Mouse (Mus musculus) stomach, embryonic 14.5 days (tissue): ENCODE data around the gene Tcf7l2. TPM values are rescaled to one million over a fixed set of nuclear protein-coding genes. Genes with fewer than 3 reads are reported as not detected.

Source experiments
- ATAC-seq: fragments of 200-750 bp; cut with Nextera tagmentation; 2 replicates; pipeline ENCODE4 v1.8.0; 2017; ENCODE audit warnings: low read depth, moderate TSS enrichment; ENCODE audit not compliant: insufficient number of reproducible peaks, insufficient read depth, low FRiP score
- H3K27ac ChIP-seq: fragments of 300-500 bp; sonication (generic); 2 replicates; pipeline ENCODE4 v1.5.1; 2014; ENCODE audit warnings: mild to moderate bottlenecking, low read length, moderate library complexity, mixed read lengths
- H3K27me3 ChIP-seq: fragments of 300-500 bp; sonication (generic); 2 replicates; pipeline ENCODE4 v1.6.1; 2014; ENCODE audit warnings: low read length, control low read depth, mixed read lengths; ENCODE audit not compliant: control insufficient read depth, insufficient read depth
- H3K36me3 ChIP-seq: fragments of 300-500 bp; sonication (generic); 2 replicates; pipeline ENCODE4 v1.6.1; 2014; ENCODE audit warnings: mild to moderate bottlenecking, control low read depth, low read length, moderate library complexity, mixed read lengths; ENCODE audit not compliant: control insufficient read depth, insufficient read depth
- H3K4me1 ChIP-seq: fragments of 300-500 bp; sonication (generic); 2 replicates; pipeline ENCODE4 v1.6.1; 2014; ENCODE audit warnings: low read length, control low read depth, mixed read lengths; ENCODE audit not compliant: control insufficient read depth, insufficient read depth
- H3K4me2 ChIP-seq: fragments of 300-500 bp; sonication (generic); replicated peaks from 2 replicates; pipeline ENCODE4 v1.6.1; 2014; ENCODE audit warnings: low read depth, low read length, control low read depth
- H3K4me3 ChIP-seq: fragments of 300-500 bp; sonication (generic); 2 replicates; pipeline ENCODE4 v1.5.1; 2014; ENCODE audit warnings: low read depth, low read length, control low read depth
- H3K9ac ChIP-seq: fragments of 300-500 bp; sonication (generic); replicated peaks from 2 replicates; pipeline ENCODE4 v1.6.1; 2014; ENCODE audit warnings: low read depth, mild to moderate bottlenecking, control low read depth, low read length, moderate library complexity, mixed read lengths
- H3K9me3 ChIP-seq: fragments of 300-500 bp; sonication (generic); 2 replicates; pipeline ENCODE4 v1.6.1; 2016; ENCODE audit warnings: low read depth, low read length, control low read depth; ENCODE audit not compliant: control insufficient read depth
- WGBS: fragments of 180-500 bp; shearing (Covaris S2); extraction: QIAGEN DNeasy Blood & Tissue Kit; methylation state at CpG from one replicate; pipeline ENCODE4 v1.1.7; 2014; 5-methylcytosine and 5-hydroxymethylcytosine counted together
- polyA plus RNA-seq: library from polyadenylated mRNA; unstranded; fragments of >200 nt; fragmentation: Nextera tagmentation; extraction: Ambion mirVana; gene quantifications from 2 replicates; pipeline ENCODE4 v1.2.1, GENCODE M21; 2014

The Tcf7l2 gene
- polyA plus RNA-seq, 1 experiment from 2014 or later: 151 TPM

DNA sequence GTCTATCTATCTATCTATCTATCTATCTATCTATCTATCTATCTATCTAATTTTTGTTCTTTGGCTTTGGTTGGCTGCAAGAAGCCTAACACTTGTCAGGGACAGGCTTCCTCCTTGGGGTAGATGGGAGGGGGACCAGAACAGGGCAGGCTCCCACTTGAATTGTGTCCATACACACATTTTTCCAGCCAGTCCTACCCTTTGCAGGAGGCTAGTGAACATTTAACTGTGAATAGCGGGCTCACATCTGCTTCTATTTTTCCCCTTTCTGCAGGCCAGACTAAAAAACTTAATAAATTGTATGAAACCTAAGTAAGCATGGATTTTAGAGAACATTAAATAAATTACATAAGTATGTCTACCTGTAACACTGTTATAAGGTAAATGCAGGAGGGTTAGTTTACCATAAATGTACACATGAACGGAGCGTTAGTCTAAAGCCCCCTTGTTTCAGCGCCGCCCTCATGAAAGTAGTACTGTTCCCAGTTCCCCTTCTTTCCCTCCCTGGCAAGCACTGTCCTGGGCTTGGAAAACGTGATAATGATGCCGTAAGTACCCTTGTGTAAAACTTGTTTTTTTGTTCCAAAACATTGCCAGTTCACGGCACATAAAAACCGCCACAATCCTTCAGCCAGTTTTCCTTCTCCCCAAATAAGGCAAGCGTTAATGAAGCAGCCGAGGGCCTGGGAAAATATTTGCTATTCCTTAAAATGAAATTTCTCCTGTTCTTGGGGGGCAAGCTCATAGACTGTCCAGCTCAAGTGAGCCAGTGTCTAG, 101.7 kb downstream of the Tcf7l2 start:
- Histone ChIP-seq H3K4me1 (peaks cover 29% of the 10 kb centered on the region), H3K27ac (no peak overlapping the region), H3K27me3 (no peaks in the 10 kb centered on the region), H3K9me3 (no peaks in the 10 kb centered on the region), H3K36me3 (no peaks in the 10 kb centered on the region), H3K4me2 (no peak overlapping the region), H3K4me3 (no peak overlapping the region), H3K9ac (no peak overlapping the region)
- 78% methylated on average over 11 of the region's 11 CpGs for WGBS
- no peak for ATAC-seq

DNA sequence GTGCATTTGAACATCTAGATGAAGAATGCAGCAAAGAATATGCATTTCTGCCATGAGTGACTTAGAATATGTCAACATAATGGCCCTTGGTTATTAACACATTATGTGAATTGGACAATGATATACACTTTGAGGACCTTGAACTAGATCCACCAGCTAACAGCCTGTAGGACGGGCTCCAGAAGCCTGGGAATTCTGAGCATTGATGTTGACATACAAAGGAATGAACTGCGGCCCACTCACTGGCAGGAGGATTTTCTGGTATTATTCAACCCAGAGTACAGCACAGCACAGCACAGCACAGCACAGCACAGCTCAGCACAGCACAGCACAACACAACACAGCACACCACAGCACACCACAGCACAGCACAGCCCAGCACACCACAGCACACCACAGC, 104.1 kb downstream of the Tcf7l2 start:
- ATAC-seq: no peak
- H3K9ac ChIP-seq: no peak overlapping the region
- no peak overlapping the region for H3K27ac ChIP-seq
- no peaks in the 10 kb centered on the region for H3K36me3 ChIP-seq
- peaks cover 11% of the 10 kb centered on the region; the same call in 1 of the 2 replicates for H3K4me1 ChIP-seq
- WGBS: 67% methylated on average over 2 of the region's 2 CpGs
- H3K4me2 ChIP-seq: no peak overlapping the region
- no peaks in the 10 kb centered on the region for H3K9me3 ChIP-seq
- no peaks in the 10 kb centered on the region for H3K27me3 ChIP-seq
- no peak overlapping the region for H3K4me3 ChIP-seq

DNA sequence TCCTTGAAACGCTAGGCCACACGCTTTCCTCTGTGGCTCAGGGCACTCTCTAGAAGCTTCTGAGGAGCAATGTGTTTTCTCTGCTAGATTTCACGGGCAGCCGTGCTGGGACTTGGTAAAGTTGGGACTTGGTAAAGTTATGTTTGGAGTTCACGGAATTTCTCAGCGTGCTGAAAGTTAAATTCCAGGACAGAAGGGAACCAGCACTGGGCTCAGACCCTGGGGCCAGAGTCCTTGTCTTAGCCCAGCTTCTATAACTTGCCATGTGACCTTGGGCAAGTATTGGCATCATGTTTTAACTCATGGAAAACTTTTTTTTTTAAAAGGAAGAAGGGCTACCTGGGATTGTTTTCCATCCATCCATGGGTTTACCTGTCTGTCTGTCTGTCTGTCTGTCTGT, 104.6 kb downstream of the Tcf7l2 start:
- H3K9me3 ChIP-seq: no peaks in the 10 kb centered on the region
- H3K9ac ChIP-seq: no peak overlapping the region
- no peaks in the 10 kb centered on the region for H3K36me3 ChIP-seq
- H3K4me1 ChIP-seq: peaks cover 5% of the 10 kb centered on the region; the same call in 1 of the 2 replicates
- 89% methylated on average over 6 of the region's 6 CpGs for WGBS
- no peaks in the 10 kb centered on the region for H3K27me3 ChIP-seq
- no peak for ATAC-seq
- no peak overlapping the region for H3K4me2 ChIP-seq
- no peak overlapping the region for H3K4me3 ChIP-seq
- H3K27ac ChIP-seq: no peak overlapping the region

GRCm38 (mm10) chr19:55847043-55847442, 105.4 kb downstream of the Tcf7l2 start:
- ATAC-seq: no peak
- 72% methylated on average over 4 of the region's 4 CpGs for WGBS
- no peak overlapping the region for H3K4me2 ChIP-seq
- H3K27ac ChIP-seq: no peak overlapping the region
- no peak overlapping the region for H3K4me3 ChIP-seq
- H3K9ac ChIP-seq: no peak overlapping the region
- no peaks in the 10 kb centered on the region for H3K27me3 ChIP-seq
- H3K4me1 ChIP-seq: peaks cover 11% of the 10 kb centered on the region; the same call in 1 of the 2 replicates
- H3K36me3 ChIP-seq: no peaks in the 10 kb centered on the region
- no peaks in the 10 kb centered on the region for H3K9me3 ChIP-seq

GRCm38 (mm10) chr19:55850402-55851078, 108.9 kb downstream of the Tcf7l2 start:
- H3K27ac ChIP-seq: no peak overlapping the region
- H3K4me3 ChIP-seq: no peak overlapping the region
- H3K4me1 ChIP-seq: peaks cover 17% of the 10 kb centered on the region; the same call in 1 of the 2 replicates
- no peak overlapping the region for H3K4me2 ChIP-seq
- no peaks in the 10 kb centered on the region for H3K36me3 ChIP-seq
- no peaks in the 10 kb centered on the region for H3K9me3 ChIP-seq
- ATAC-seq: no peak
- 73% methylated on average over 8 of the region's 8 CpGs for WGBS
- no peaks in the 10 kb centered on the region for H3K27me3 ChIP-seq
- no peak overlapping the region for H3K9ac ChIP-seq

DNA sequence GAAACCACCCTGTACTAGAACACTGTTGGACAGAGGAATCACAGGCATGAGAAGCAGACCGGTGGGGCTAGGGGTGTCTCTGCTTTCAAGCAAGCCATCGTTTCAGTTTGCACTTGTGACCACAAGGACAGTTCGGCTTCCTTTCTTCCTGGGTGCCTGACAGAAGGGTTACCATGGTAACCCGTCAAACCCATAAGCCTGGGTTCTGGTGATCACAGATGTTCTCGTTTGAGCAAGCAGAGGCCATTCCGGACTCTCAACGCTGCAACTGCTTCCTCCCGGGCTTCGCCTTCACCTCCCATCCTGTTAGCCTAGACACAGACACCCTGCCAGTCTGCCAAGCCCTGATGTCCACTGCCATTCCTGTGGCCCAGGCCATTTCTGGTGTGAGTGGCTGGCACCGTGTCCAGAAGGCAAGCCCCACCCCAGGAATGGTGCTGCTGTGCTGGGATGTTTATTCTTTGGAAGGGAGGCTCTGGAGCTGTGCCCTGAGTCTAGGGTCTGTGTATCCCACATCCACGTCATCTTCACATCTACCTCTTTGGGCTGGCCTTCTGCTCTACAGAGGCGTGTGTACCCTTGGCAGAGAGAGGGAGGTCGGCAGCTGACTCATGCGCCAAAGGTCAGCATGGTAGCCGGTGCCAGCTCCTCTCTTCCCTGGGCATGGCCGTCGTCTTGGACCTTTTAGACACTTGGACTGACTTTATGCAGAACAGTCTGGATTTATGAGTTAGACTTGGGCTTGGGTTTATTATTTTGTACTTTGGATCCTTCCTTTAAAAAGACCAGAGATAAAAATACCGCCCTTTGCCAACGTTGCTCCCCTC, 110.1 kb downstream of the Tcf7l2 start:
- Histone ChIP-seq H3K4me3 (no peak overlapping the region), H3K4me1 (peaks cover 17% of the 10 kb centered on the region; the same call in 1 of the 2 replicates), H3K27me3 (no peaks in the 10 kb centered on the region), H3K9ac (no peak overlapping the region), H3K36me3 (no peaks in the 10 kb centered on the region), H3K4me2 (no peak overlapping the region), H3K9me3 (no peaks in the 10 kb centered on the region), H3K27ac (no peak overlapping the region)
- 77% methylated on average over 19 of the region's 19 CpGs for WGBS
- ATAC-seq: no peak

- Histone ChIP-seq H3K4me3 (no peak overlapping the region), H3K9ac (no peak overlapping the region), H3K4me2 (no peak overlapping the region), H3K36me3 (no peaks in the 10 kb centered on the region), H3K9me3 (no peaks in the 10 kb centered on the region), H3K27me3 (no peaks in the 10 kb centered on the region), H3K27ac (no peak overlapping the region), H3K4me1 (peaks cover 17% of the 10 kb centered on the region; the same call in 1 of the 2 replicates)
- ATAC-seq: no peak
- WGBS: 84% methylated on average over 10 of the region's 10 CpGs
Observed at GRCm38 (mm10) chr19:55854389-55854788, 112.8 kb downstream of the Tcf7l2 start.

GRCm38 (mm10) chr19:55855571-55855970, 114.0 kb downstream of the Tcf7l2 start:
- Histone ChIP-seq H3K27me3 (no peaks in the 10 kb centered on the region), H3K36me3 (no peaks in the 10 kb centered on the region), H3K4me1 (peaks cover 13% of the 10 kb centered on the region; the same call in 1 of the 2 replicates), H3K4me2 (no peak overlapping the region), H3K27ac (no peak overlapping the region), H3K9ac (no peak overlapping the region), H3K9me3 (no peaks in the 10 kb centered on the region), H3K4me3 (no peak overlapping the region)
- WGBS: 82% methylated on average over 5 of the region's 5 CpGs
- ATAC-seq: no peak
